Comparison of ENCODE assay signal across 9 mouse cellular contexts in genomic region chr2:128699201-128699885, GRCm38 (mm10). TPM values are rescaled to one million over a fixed set of nuclear protein-coding genes. Genes with fewer than 3 reads are reported as not detected.
DNase-seq lines count a peak whose midpoint lies in the region; ATAC-seq and TF ChIP-seq lines count a peak whose summit lies in the region.
"Had no signal": no experiment of that assay in that cellular context is flagged by ENCODE, and none has a peak within 500 bp of the region (broad histone marks: within the 10 kb centered on the region; RNA-seq: fewer than 3 reads in every experiment).

No protein-coding gene starts in this region.

- H3K9ac ChIP-seq in heart, embryonic 16.5 days (ENCODE audit: low read length), result peak overlapping the region; percentile 91

- no peak for TF ChIP-seq POLR2A in cortical plate, adult 2 months (IDR thresholded peaks at IDR 0.05; ENCODE audit: extremely low read depth, insufficient read depth, low read length)

- H3K4me2 ChIP-seq in heart, embryonic 16.5 days (ENCODE audit: low read depth, low read length), result peak overlapping the region; percentile 74

- WGBS in heart, embryonic 16.5 days, result 2% methylated on average over 24 of the region's 24 CpGs
- WGBS in midbrain, embryonic 10.5 days, result under 1% methylated on average over 24 of the region's 24 CpGs

- H3K4me1 ChIP-seq in cortical plate, adult 2 months (ENCODE audit: control insufficient read depth, insufficient read depth, low read length), result no peaks in the 10 kb centered on the region; the same call in 1 of the 2 replicates
- peaks cover 10% of the 10 kb centered on the region for H3K4me1 ChIP-seq in heart, embryonic 16.5 days (ENCODE audit: control insufficient read depth, insufficient read depth, low read length)
- H3K4me1 ChIP-seq in midbrain, embryonic 10.5 days, result peaks cover 24% of the 10 kb centered on the region

- no peaks in the 10 kb centered on the region for H3K27me3 ChIP-seq in heart, embryonic 16.5 days (ENCODE audit: control insufficient read depth, insufficient read depth, low read length)
- peaks cover 15% of the 10 kb centered on the region for H3K27me3 ChIP-seq in midbrain, embryonic 10.5 days (ENCODE audit: low read depth, poor library complexity, severe bottlenecking)

- H3K36me3 ChIP-seq in heart, embryonic 16.5 days (ENCODE audit: control insufficient read depth, insufficient read depth), result no peaks in the 10 kb centered on the region
- no peaks in the 10 kb centered on the region for H3K36me3 ChIP-seq in midbrain, embryonic 10.5 days

- H3K9me3 ChIP-seq in heart, embryonic 16.5 days (replicated peaks; ENCODE audit: control insufficient read depth, low read length), result no peaks in the 10 kb centered on the region
- no peaks in the 10 kb centered on the region for H3K9me3 ChIP-seq in midbrain, embryonic 10.5 days (replicated peaks)

- TF ChIP-seq CTCF in cortical plate, adult 2 months (IDR thresholded peaks at IDR 0.05; ENCODE audit: extremely low read depth, insufficient read depth, low read length), result no peak

- peak; percentile 6 for DNase-seq in left cerebral cortex, postnatal 4 days
- DNase-seq in left cerebral cortex, postnatal 14 days (ENCODE audit: low spot score in 2 of 2), result no peak
- DNase-seq in kidney, postnatal 25 days, result peak; percentile 80 to 86
- DNase-seq in midbrain, embryonic 10.5 days (ENCODE audit: low spot score), result peak; percentile 53

- peak overlapping the region; percentile 48 for H3K4me3 ChIP-seq in cortical plate, adult 2 months (ENCODE audit: insufficient read depth, low read length)
- peak overlapping the region; percentile 88 for H3K4me3 ChIP-seq in heart, embryonic 16.5 days (ENCODE audit: low read length)
- H3K4me3 ChIP-seq in midbrain, embryonic 10.5 days, result peak overlapping the region; percentile 64

- peak overlapping the region; percentile 82 for H3K27ac ChIP-seq in cortical plate, adult 2 months (ENCODE audit: insufficient read depth, low read length)
- peak overlapping the region; percentile 89 for H3K27ac ChIP-seq in heart, embryonic 16.5 days (ENCODE audit: low read length)
- H3K27ac ChIP-seq in midbrain, embryonic 10.5 days (replicated peaks), result peak overlapping the region; percentile 84

- peak; percentile 16; the same call in 1 of the 2 replicates for ATAC-seq in heart, embryonic 16.5 days (replicated peaks; ENCODE audit: extremely low read depth, insufficient read depth, low FRiP score)
- ATAC-seq in monocyte, adult 5-6 weeks (replicated peaks; ENCODE audit: insufficient number of reproducible peaks, low FRiP score, low TSS enrichment, poor library complexity, severe bottlenecking), result no peak
- no peak for ATAC-seq in erythroid progenitor cell, adult 5-6 weeks (replicated peaks; ENCODE audit: low FRiP score, poor library complexity, severe bottlenecking)

- intact Hi-C loops in left cerebral cortex, postnatal 4 days (cut with DNase I), result loop anchor here (2.0 kb wide), 1 partner anchor 117 kb away; no protein-coding TSS in a partner anchor
- intact Hi-C loops in left cerebral cortex, postnatal 14 days (cut with DNase I), result loop anchor here (2.0 kb wide), 1 partner anchor 39 kb away; no protein-coding TSS in a partner anchor

RNA-seq across cellular contexts. Expression of gene Mertk, which starts 0.6 kb away (rescaled TPM):
- total RNA-seq in left cerebral cortex, postnatal 4 days (2021), result 1 to 10 TPM; 3.8 to 4.0 TPM
- total RNA-seq in left cerebral cortex, postnatal 14 days (2021), result 10 to 100 TPM; 20.8 to 33.7 TPM
- 17.9 and 21.3 TPM in 2 replicates for polyA plus RNA-seq in cortical plate, adult 2 months (2012; rRNA removed)
- 3.7 and 4.2 TPM in 2 replicates for polyA plus RNA-seq in heart, embryonic 16.5 days (2015; fragmentation: Nextera tagmentation; extraction: Ambion mirVana)
- polyA plus RNA-seq in midbrain, embryonic 10.5 days (2016; fragmentation: Nextera tagmentation; extraction: Ambion mirVana), result 3.1 and 3.7 TPM in 2 replicates
- total RNA-seq in monocyte, adult 5-6 weeks (2017), result not detected in 3 replicates
- total RNA-seq in erythroid progenitor cell, adult 5-6 weeks (2015; ENCODE audit: low replicate concordance), result 1.7 and 6.1 TPM in 2 replicates
- 3.2 and 6.4 TPM in 2 replicates for total RNA-seq in erythroid progenitor cell, adult 5-6 weeks (2017; ENCODE audit: low replicate concordance)
- total RNA-seq: neutrophil, adult 5-6 weeks had no signal

RNA-seq across cellular contexts. Expression of gene Anapc1, which starts 12.2 kb away (rescaled TPM):
- total RNA-seq in left cerebral cortex, postnatal 4 days (2021), result 100 to 1,000 TPM in 1 of 2 experiments, 10 to 100 TPM in 1; 94.2 to 102 TPM
- 10 to 100 TPM; 62.2 to 64.9 TPM for total RNA-seq in left cerebral cortex, postnatal 14 days (2021)
- 36.5 and 41.5 TPM in 2 replicates for polyA plus RNA-seq in cortical plate, adult 2 months (2012; rRNA removed)
- polyA plus RNA-seq in heart, embryonic 16.5 days (2015; fragmentation: Nextera tagmentation; extraction: Ambion mirVana), result 32.8 and 38.2 TPM in 2 replicates
- polyA plus RNA-seq in midbrain, embryonic 10.5 days (2016; fragmentation: Nextera tagmentation; extraction: Ambion mirVana), result 73.9 and 78.3 TPM in 2 replicates
- 71.5 to 134 TPM (median 78.9 TPM) in 3 replicates for total RNA-seq in monocyte, adult 5-6 weeks (2017)
- total RNA-seq in erythroid progenitor cell, adult 5-6 weeks (2015; ENCODE audit: low replicate concordance), result 74.6 and 88.4 TPM in 2 replicates
- total RNA-seq in erythroid progenitor cell, adult 5-6 weeks (2017; ENCODE audit: low replicate concordance), result 93.8 and 97.8 TPM in 2 replicates

Comparison
In these comparisons a context has a peak if more than half of its experiments do, and no peak if none do; other contexts are left out.
1. DNase-seq: peak in left cerebral cortex, postnatal 4 days (single experiment), kidney, postnatal 25 days (2 of 2) and midbrain, embryonic 10.5 days (single experiment); none in left cerebral cortex, postnatal 14 days (0 of 2).
2. Peak in every context shown above with its lines, with median percentiles within 50 percentile points of each other: H3K27ac ChIP-seq and H3K4me3 ChIP-seq.